Mouse (Mus musculus): ENCODE data around the gene Fen1.
A peak's percentile ranks its signal among the peaks of the same experiment; 100 is the strongest.

Fen1 gene

GRCm38 (mm10) chr19:10203848-10204615, at the start of gene Fen1, which contains the start of gene Tmem258:
Fen1 (minus strand) TSS chr19:10204169.
Tmem258 (plus strand) TSS chr19:10204014.
- DNase-seq (ENCODE audit: low spot score) = peak; percentile 94

- DNase-seq (ENCODE audit: low spot score) = peak; percentile 57
Measured at GRCm38 (mm10) chr19:10248128-10248527, 44.2 kb upstream of the Fen1 start.

- no peak for DNase-seq (ENCODE audit: low spot score)
Measured at GRCm38 (mm10) chr19:10247165-10247564, 43.2 kb upstream of the Fen1 start.

GRCm38 (mm10) chr19:10244183-10244582, 40.2 kb upstream of the Fen1 start:
- peak; percentile 81 for DNase-seq (ENCODE audit: low spot score)

GRCm38 (mm10) chr19:10242916-10243315, 38.9 kb upstream of the Fen1 start:
- peak; percentile 64 for DNase-seq (ENCODE audit: low spot score)

GRCm38 (mm10) chr19:10240654-10241305, 36.8 kb upstream of the Fen1 start, which contains the start of gene Myrf:
Myrf (minus strand) TSS chr19:10240748.
- peak; percentile 81 for DNase-seq (ENCODE audit: low spot score)

- DNase-seq (ENCODE audit: low spot score) = no peak
Measured at GRCm38 (mm10) chr19:10239975-10240653, 36.1 kb upstream of the Fen1 start.

GRCm38 (mm10) chr19:10239419-10239818, 35.5 kb upstream of the Fen1 start:
- peak; percentile 15 for DNase-seq (ENCODE audit: low spot score)

GRCm38 (mm10) chr19:10238477-10238876, 34.5 kb upstream of the Fen1 start:
- DNase-seq (ENCODE audit: low spot score) = no peak

GRCm38 (mm10) chr19:10235784-10236565, 32.0 kb upstream of the Fen1 start:
- DNase-seq (ENCODE audit: low spot score) = no peak

GRCm38 (mm10) chr19:10232327-10233017, 28.5 kb upstream of the Fen1 start:
- no peak for DNase-seq (ENCODE audit: low spot score)

- DNase-seq (ENCODE audit: low spot score) = no peak
Measured at GRCm38 (mm10) chr19:10231871-10232270, 27.9 kb upstream of the Fen1 start.

GRCm38 (mm10) chr19:10231016-10231415, 27.0 kb upstream of the Fen1 start:
- peak; percentile 73 for DNase-seq (ENCODE audit: low spot score)

- DNase-seq (ENCODE audit: low spot score) = no peak
Measured at GRCm38 (mm10) chr19:10225767-10226166, 21.8 kb upstream of the Fen1 start.

- DNase-seq (ENCODE audit: low spot score) = peak; percentile 58
Measured at GRCm38 (mm10) chr19:10224637-10225453, 20.9 kb upstream of the Fen1 start.

- no peak for DNase-seq (ENCODE audit: low spot score)
Measured at GRCm38 (mm10) chr19:10223561-10223960, 19.6 kb upstream of the Fen1 start.

- DNase-seq (ENCODE audit: low spot score) = peak; percentile 45
Measured at GRCm38 (mm10) chr19:10222656-10223055, 18.7 kb upstream of the Fen1 start.

- DNase-seq (ENCODE audit: low spot score) = peak; percentile 81
Measured at GRCm38 (mm10) chr19:10221585-10221984, 17.6 kb upstream of the Fen1 start.

GRCm38 (mm10) chr19:10219593-10219992, 15.6 kb upstream of the Fen1 start:
- no peak for DNase-seq (ENCODE audit: low spot score)

GRCm38 (mm10) chr19:10219108-10219507, 15.1 kb upstream of the Fen1 start:
- peak; percentile 51 for DNase-seq (ENCODE audit: low spot score)
